Mouse (Mus musculus): ENCODE measurements around the gene Rcc1l. TPM values are rescaled to one million over a fixed set of nuclear protein-coding genes. Genes with fewer than 3 reads are reported as not detected.
A peak's percentile ranks its signal among the peaks of the same experiment; 100 is the strongest.

Gene Rcc1l
- polyA plus RNA-seq, 1 experiment from 2014 or later = 23.1 TPM

DNA sequence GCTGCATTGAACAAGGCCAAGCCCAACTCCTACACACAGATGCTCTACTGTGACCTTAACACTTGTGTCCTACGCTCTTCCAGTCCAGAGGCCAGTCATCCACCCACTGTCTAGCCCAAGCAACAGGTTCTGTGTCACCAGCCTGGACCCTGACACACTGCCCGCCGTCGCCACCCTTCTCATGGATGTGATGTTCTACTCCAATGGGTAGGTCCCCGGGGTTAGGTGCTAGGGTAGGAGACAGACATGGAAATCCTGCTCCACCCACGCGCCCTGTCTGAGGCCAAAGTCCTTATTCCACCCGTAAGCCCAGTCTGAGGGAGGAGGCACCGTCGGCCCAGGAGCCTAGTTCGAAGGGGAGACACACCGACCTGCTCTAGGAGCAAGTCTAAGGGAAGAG, 40.6 kb downstream of the Rcc1l start:
- Histone ChIP-seq H3K36me3 (ENCODE audit: control insufficient read depth, insufficient read depth) (peaks cover 5% of the 10 kb centered on the region; the same call in 1 of the 2 replicates), H3K9ac (ENCODE audit: low read length) (no peak overlapping the region), H3K27ac (ENCODE audit: low read length) (no peak overlapping the region), H3K4me2 (ENCODE audit: low read depth, low read length) (no peak overlapping the region), H3K4me3 (ENCODE audit: low read length) (no peak overlapping the region), H3K27me3 (ENCODE audit: control insufficient read depth, insufficient read depth, low read length) (no peaks in the 10 kb centered on the region), H3K4me1 (ENCODE audit: control insufficient read depth, insufficient read depth, low read length) (no peaks in the 10 kb centered on the region), H3K9me3 (replicated peaks; ENCODE audit: control insufficient read depth, low read length) (peaks cover 4% of the 10 kb centered on the region)
- 93% methylated on average over 12 of the region's 12 CpGs for WGBS
- ATAC-seq (replicated peaks; ENCODE audit: extremely low read depth, insufficient read depth, low FRiP score) = no peak

DNA sequence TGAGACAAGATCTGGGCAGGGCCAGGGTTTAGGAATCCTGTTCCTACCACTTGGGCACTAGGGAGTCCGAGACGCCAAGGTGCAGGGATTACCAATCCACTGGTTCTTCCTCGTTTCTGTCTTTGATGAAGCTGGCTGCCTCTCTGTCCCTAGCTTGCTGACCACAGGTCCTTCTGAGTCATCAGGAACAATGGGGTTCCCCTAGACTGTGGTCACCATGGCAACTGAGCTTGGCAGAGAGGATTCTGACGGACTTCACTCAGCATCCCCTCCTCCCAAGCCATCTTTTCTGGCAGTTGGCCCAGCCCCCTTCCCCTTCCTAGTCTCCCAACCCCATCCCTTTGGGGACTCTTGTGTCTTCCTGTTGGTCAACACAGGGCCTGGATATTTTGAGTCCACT, 45.0 kb downstream of the Rcc1l start:
- ATAC-seq (replicated peaks; ENCODE audit: extremely low read depth, insufficient read depth, low FRiP score) = no peak

DNA sequence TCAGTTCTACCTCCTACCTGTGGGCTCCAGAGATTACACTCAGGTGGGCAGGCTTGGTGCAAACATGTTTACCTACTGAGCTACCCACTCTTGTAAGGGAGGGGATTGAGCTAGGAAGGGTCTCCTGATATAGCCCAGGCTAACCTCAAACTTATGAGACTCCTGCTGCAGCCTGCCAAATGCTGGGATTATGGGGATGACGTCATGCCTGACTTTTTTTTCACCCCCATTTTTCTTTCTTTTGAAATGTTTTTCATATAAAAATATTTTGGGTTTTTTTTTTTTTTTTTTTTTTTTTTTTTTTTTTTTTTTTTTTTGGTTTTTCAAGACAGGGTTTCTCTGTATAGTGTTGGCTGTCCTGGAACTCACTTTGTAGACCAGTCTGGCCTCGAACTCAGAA, 50.3 kb downstream of the Rcc1l start:
- Histone ChIP-seq H3K9me3 (replicated peaks; ENCODE audit: control insufficient read depth, low read length) (peaks cover 4% of the 10 kb centered on the region; the same call in 1 of the 2 replicates), H3K27me3 (ENCODE audit: control insufficient read depth, insufficient read depth, low read length) (no peaks in the 10 kb centered on the region), H3K4me2 (ENCODE audit: low read depth, low read length) (no peak overlapping the region), H3K36me3 (ENCODE audit: control insufficient read depth, insufficient read depth) (peaks cover 5% of the 10 kb centered on the region), H3K4me1 (ENCODE audit: control insufficient read depth, insufficient read depth, low read length) (peaks cover 18% of the 10 kb centered on the region; the same call in 1 of the 2 replicates), H3K27ac (ENCODE audit: low read length) (no peak overlapping the region), H3K4me3 (ENCODE audit: low read length) (no peak overlapping the region), H3K9ac (ENCODE audit: low read length) (no peak overlapping the region)
- WGBS = 76% methylated on average over 2 of the region's 2 CpGs
- no peak for ATAC-seq (replicated peaks; ENCODE audit: extremely low read depth, insufficient read depth, low FRiP score)

More for the DNA sequence above, 45.0 kb downstream of the Rcc1l start:
- H3K36me3 ChIP-seq (ENCODE audit: control insufficient read depth, insufficient read depth) = peaks cover 10% of the 10 kb centered on the region
- H3K9me3 ChIP-seq (replicated peaks; ENCODE audit: control insufficient read depth, low read length) = peaks cover 7% of the 10 kb centered on the region
- no peak overlapping the region for H3K27ac ChIP-seq (ENCODE audit: low read length)
- WGBS = 54% methylated on average over 4 of the region's 4 CpGs
- no peak overlapping the region for H3K4me2 ChIP-seq (ENCODE audit: low read depth, low read length)
- no peak overlapping the region for H3K9ac ChIP-seq (ENCODE audit: low read length)
- H3K27me3 ChIP-seq (ENCODE audit: control insufficient read depth, insufficient read depth, low read length) = no peaks in the 10 kb centered on the region
- no peaks in the 10 kb centered on the region for H3K4me1 ChIP-seq (ENCODE audit: control insufficient read depth, insufficient read depth, low read length)
- no peak overlapping the region for H3K4me3 ChIP-seq (ENCODE audit: low read length)

DNA sequence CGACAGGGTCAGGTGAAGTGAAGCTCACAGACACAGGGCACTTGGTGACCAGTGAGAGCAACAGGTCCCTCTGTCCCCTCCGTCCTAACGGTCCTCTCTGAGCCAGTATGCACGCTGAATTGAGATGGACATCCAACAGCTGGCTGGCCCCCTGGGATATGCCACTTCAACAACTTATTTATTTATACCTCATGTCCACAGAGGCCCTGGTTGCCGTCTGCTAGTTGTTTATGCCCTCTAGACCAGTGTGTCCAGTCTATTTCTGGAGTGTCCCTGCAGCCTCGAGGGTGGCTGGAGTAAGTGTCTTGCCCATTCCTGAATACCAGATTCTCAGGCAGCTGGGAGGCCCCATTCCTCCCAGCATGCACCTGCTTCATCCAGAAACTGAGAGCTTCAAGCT, 52.7 kb downstream of the Rcc1l start:
- Histone ChIP-seq H3K4me2 (ENCODE audit: low read depth, low read length) (no peak overlapping the region), H3K4me3 (ENCODE audit: low read length) (no peak overlapping the region), H3K27ac (ENCODE audit: low read length) (peak overlapping the region; percentile 72), H3K9ac (ENCODE audit: low read length) (0 out of 2 replicates have a peak overlapping the region, but pooled peaks have one; percentile 26), H3K9me3 (replicated peaks; ENCODE audit: control insufficient read depth, low read length) (peaks cover 4% of the 10 kb centered on the region; the same call in 1 of the 2 replicates), H3K27me3 (ENCODE audit: control insufficient read depth, insufficient read depth, low read length) (no peaks in the 10 kb centered on the region), H3K4me1 (ENCODE audit: control insufficient read depth, insufficient read depth, low read length) (peaks cover 31% of the 10 kb centered on the region), H3K36me3 (ENCODE audit: control insufficient read depth, insufficient read depth) (peaks cover 5% of the 10 kb centered on the region)
- 43% methylated on average over 6 of the region's 6 CpGs for WGBS
- ATAC-seq (replicated peaks; ENCODE audit: extremely low read depth, insufficient read depth, low FRiP score) = peak; percentile 58

- H3K9ac ChIP-seq (ENCODE audit: low read length) = no peak overlapping the region
- H3K4me3 ChIP-seq (ENCODE audit: low read length) = no peak overlapping the region
- peak overlapping the region; percentile 70 for H3K27ac ChIP-seq (ENCODE audit: low read length)
- H3K4me1 ChIP-seq (ENCODE audit: control insufficient read depth, insufficient read depth, low read length) = peaks cover 31% of the 10 kb centered on the region
- peaks cover 3% of the 10 kb centered on the region for H3K36me3 ChIP-seq (ENCODE audit: control insufficient read depth, insufficient read depth)
- peaks cover 4% of the 10 kb centered on the region; the same call in 1 of the 2 replicates for H3K9me3 ChIP-seq (replicated peaks; ENCODE audit: control insufficient read depth, low read length)
- H3K4me2 ChIP-seq (ENCODE audit: low read depth, low read length) = no peak overlapping the region
- ATAC-seq (replicated peaks; ENCODE audit: extremely low read depth, insufficient read depth, low FRiP score) = no peak
- no peaks in the 10 kb centered on the region for H3K27me3 ChIP-seq (ENCODE audit: control insufficient read depth, insufficient read depth, low read length)
- WGBS = 68% methylated on average over 3 of the region's 4 CpGs
Observed at GRCm38 (mm10) chr5:134121893-134122259, 54.7 kb downstream of the Rcc1l start.

DNA sequence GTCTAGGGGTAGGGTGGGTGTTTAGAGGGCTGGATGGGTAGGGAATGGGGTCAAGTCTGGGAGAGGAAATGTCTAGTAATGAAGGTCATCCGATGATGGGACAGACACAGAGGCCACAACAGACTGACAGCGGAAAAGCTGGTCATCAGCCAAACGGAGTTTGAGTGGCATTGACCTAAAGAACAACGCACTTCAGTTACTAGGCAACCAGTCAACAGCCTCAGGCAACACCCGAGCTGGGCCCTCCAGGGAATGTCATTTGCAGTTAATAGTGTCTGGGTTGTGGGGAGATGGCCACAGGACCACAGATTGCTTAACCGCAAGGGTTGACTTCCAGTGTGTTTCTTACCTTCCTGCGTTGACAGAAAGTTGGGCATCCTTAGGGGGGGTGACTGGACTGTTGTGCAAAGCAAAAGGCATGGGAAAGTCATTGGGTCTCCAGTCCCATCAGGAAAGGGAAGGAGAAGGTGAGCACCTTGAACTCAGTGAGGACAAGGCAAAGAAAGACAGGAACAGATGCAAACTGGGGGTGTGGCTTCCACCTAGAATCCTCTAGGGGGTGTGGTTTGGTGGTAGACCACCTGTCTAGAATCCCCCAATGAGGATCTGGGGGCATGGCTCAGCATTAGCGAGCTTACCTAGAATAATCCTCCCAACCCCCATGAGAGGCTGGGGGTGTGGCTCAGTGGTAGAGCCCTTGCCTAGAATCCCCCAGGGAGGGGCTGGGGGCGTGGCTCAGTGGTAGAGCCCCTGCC, 55.3 kb downstream of the Rcc1l start:
- Histone ChIP-seq H3K9me3 (replicated peaks; ENCODE audit: control insufficient read depth, low read length) (no peaks in the 10 kb centered on the region), H3K36me3 (ENCODE audit: control insufficient read depth, insufficient read depth) (no peaks in the 10 kb centered on the region), H3K27me3 (ENCODE audit: control insufficient read depth, insufficient read depth, low read length) (no peaks in the 10 kb centered on the region), H3K9ac (ENCODE audit: low read length) (no peak overlapping the region), H3K4me2 (ENCODE audit: low read depth, low read length) (peak overlapping the region; percentile 31; the same call in 1 of the 2 replicates), H3K27ac (ENCODE audit: low read length) (peak overlapping the region; percentile 70), H3K4me3 (ENCODE audit: low read length) (no peak overlapping the region), H3K4me1 (ENCODE audit: control insufficient read depth, insufficient read depth, low read length) (peaks cover 31% of the 10 kb centered on the region)
- ATAC-seq (replicated peaks; ENCODE audit: extremely low read depth, insufficient read depth, low FRiP score) = peak; percentile 79
- 31% methylated on average over 8 of the region's 9 CpGs for WGBS

- ATAC-seq (replicated peaks; ENCODE audit: extremely low read depth, insufficient read depth, low FRiP score) = no peak
- 73% methylated on average over 3 of the region's 3 CpGs for WGBS
- no peak overlapping the region for H3K4me3 ChIP-seq (ENCODE audit: low read length)
- H3K9me3 ChIP-seq (replicated peaks; ENCODE audit: control insufficient read depth, low read length) = no peaks in the 10 kb centered on the region
- no peak overlapping the region for H3K9ac ChIP-seq (ENCODE audit: low read length)
- H3K4me1 ChIP-seq (ENCODE audit: control insufficient read depth, insufficient read depth, low read length) = peaks cover 31% of the 10 kb centered on the region
- H3K36me3 ChIP-seq (ENCODE audit: control insufficient read depth, insufficient read depth) = no peaks in the 10 kb centered on the region
- H3K4me2 ChIP-seq (ENCODE audit: low read depth, low read length) = no peak overlapping the region
- H3K27me3 ChIP-seq (ENCODE audit: control insufficient read depth, insufficient read depth, low read length) = no peaks in the 10 kb centered on the region
- H3K27ac ChIP-seq (ENCODE audit: low read length) = peak overlapping the region; percentile 26; the same call in 1 of the 2 replicates
Observed at GRCm38 (mm10) chr5:134120135-134120534, 56.4 kb downstream of the Rcc1l start.

DNA sequence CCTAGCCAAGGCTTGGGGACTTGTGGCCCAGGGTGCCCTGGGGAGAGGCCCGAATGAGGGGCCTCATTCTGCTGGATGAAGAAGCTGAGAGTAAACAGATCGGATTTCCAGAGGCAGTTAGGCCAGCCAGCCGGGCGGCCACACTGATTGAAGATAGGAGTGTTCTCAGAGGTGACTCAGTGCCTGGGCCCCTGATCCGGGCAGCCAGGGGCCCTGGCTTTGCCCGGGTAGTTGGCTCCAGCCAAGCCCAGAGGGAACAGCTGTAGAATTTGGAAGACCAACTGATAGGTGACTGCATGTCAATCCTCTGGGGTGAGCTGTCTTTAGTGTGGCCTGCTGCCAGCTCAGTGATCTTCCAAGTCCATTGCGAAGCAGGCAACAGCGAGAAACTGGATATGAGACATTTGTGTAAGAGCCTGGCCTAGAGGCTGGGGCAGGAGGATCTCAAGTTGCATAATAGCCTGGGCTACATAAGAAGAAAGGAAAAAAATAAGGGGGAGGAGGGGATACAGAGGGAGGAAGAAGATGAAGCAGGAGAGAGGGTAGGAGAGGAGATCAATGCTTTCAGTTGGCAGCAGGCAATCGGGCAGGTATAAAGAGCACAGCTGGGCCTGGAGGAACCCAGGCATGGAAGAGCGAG, 57.0 kb downstream of the Rcc1l start:
- peak overlapping the region; percentile 26; the same call in 1 of the 2 replicates for H3K27ac ChIP-seq (ENCODE audit: low read length)
- H3K4me3 ChIP-seq (ENCODE audit: low read length) = no peak overlapping the region
- WGBS = 44% methylated on average over 10 of the region's 10 CpGs

GRCm38 (mm10) chr5:134118798-134119407, 57.7 kb downstream of the Rcc1l start:
- Histone ChIP-seq H3K4me3 (ENCODE audit: low read length) (no peak overlapping the region), H3K27ac (ENCODE audit: low read length) (0 out of 2 replicates have a peak overlapping the region, but pooled peaks have one; percentile 3), H3K4me2 (ENCODE audit: low read depth, low read length) (no peak overlapping the region), H3K4me1 (ENCODE audit: control insufficient read depth, insufficient read depth, low read length) (peaks cover 24% of the 10 kb centered on the region), H3K36me3 (ENCODE audit: control insufficient read depth, insufficient read depth) (no peaks in the 10 kb centered on the region), H3K27me3 (ENCODE audit: control insufficient read depth, insufficient read depth, low read length) (no peaks in the 10 kb centered on the region), H3K9ac (ENCODE audit: low read length) (no peak overlapping the region), H3K9me3 (replicated peaks; ENCODE audit: control insufficient read depth, low read length) (no peaks in the 10 kb centered on the region)
- no peak for ATAC-seq (replicated peaks; ENCODE audit: extremely low read depth, insufficient read depth, low FRiP score)
- 89% methylated on average over 15 of the region's 15 CpGs for WGBS

More for the DNA sequence above, 57.0 kb downstream of the Rcc1l start:
- Histone ChIP-seq H3K9ac (ENCODE audit: low read length) (no peak overlapping the region), H3K4me2 (ENCODE audit: low read depth, low read length) (no peak overlapping the region), H3K36me3 (ENCODE audit: control insufficient read depth, insufficient read depth) (no peaks in the 10 kb centered on the region), H3K4me1 (ENCODE audit: control insufficient read depth, insufficient read depth, low read length) (peaks cover 31% of the 10 kb centered on the region), H3K27me3 (ENCODE audit: control insufficient read depth, insufficient read depth, low read length) (no peaks in the 10 kb centered on the region), H3K9me3 (replicated peaks; ENCODE audit: control insufficient read depth, low read length) (no peaks in the 10 kb centered on the region)
- no peak for ATAC-seq (replicated peaks; ENCODE audit: extremely low read depth, insufficient read depth, low FRiP score)
